Mouse (Mus musculus) hindbrain, embryonic 16.5 days (tissue): ENCODE results near the gene Tbc1d25. TPM values are rescaled to one million over a fixed set of nuclear protein-coding genes. Genes with fewer than 3 reads are reported as not detected.

Experiments
- ATAC-seq: fragments of 200-750 bp; cut with Nextera tagmentation; 2 replicates; pipeline ENCODE4 v1.8.0; 2017; ENCODE audit warnings: moderate TSS enrichment, moderate library complexity
- H3K27ac ChIP-seq: fragments of 300-500 bp; sonication (generic); 2 replicates; pipeline ENCODE4 v1.5.1; 2014; ENCODE audit warnings: low read depth, mild to moderate bottlenecking, control low read depth, low read length, moderate library complexity
- H3K27me3 ChIP-seq: fragments of 300-500 bp; sonication (generic); replicated peaks from 2 replicates; pipeline ENCODE4 v1.6.1; 2014; ENCODE audit warnings: low read length; ENCODE audit not compliant: control insufficient read depth, insufficient read depth
- H3K36me3 ChIP-seq: fragments of 300-500 bp; sonication (generic); 2 replicates; pipeline ENCODE4 v1.6.1; 2014; ENCODE audit warnings: mild to moderate bottlenecking, low read length, moderate library complexity, mixed read lengths; ENCODE audit not compliant: control insufficient read depth, insufficient read depth
- H3K4me1 ChIP-seq: fragments of 300-500 bp; sonication (generic); 2 replicates; pipeline ENCODE4 v1.6.1; 2014; ENCODE audit warnings: low read depth, low read length; ENCODE audit not compliant: control insufficient read depth, insufficient read depth
- H3K4me2 ChIP-seq: fragments of 300-500 bp; sonication (generic); 2 replicates; pipeline ENCODE4 v1.6.1; 2014; ENCODE audit warnings: mild to moderate bottlenecking, low read length, control low read depth, moderate library complexity
- H3K4me3 ChIP-seq: fragments of 300-500 bp; sonication (generic); 2 replicates; pipeline ENCODE4 v1.5.1; 2014; ENCODE audit warnings: mild to moderate bottlenecking, low read length, control low read depth, moderate library complexity
- H3K9ac ChIP-seq: fragments of 300-500 bp; sonication (generic); 2 replicates; pipeline ENCODE4 v1.6.1; 2014; ENCODE audit warnings: low read depth, mild to moderate bottlenecking, control low read depth, low read length, moderate library complexity
- H3K9me3 ChIP-seq: fragments of 300-500 bp; sonication (generic); 2 replicates; pipeline ENCODE4 v1.6.1; 2014; ENCODE audit warnings: mild to moderate bottlenecking, low read length, moderate library complexity; ENCODE audit not compliant: control insufficient read depth
- WGBS: fragments of 180-500 bp; shearing (Covaris S2); extraction: QIAGEN DNeasy Blood & Tissue Kit; methylation state at CpG from one replicate; pipeline ENCODE4 v1.1.7; 2014; 5-methylcytosine and 5-hydroxymethylcytosine counted together
- polyA plus RNA-seq: library from polyadenylated mRNA; unstranded; fragments of >200 nt; fragmentation: Nextera tagmentation; extraction: Ambion mirVana; gene quantifications from 2 replicates; pipeline ENCODE4 v1.2.1, GENCODE M21; 2015

The Tbc1d25 gene
- polyA plus RNA-seq = 23.2 and 23.3 TPM in 2 replicates

- Histone ChIP-seq H3K4me3 (peak within 1 kb of the TSS; percentile 64), H3K9me3 (peaks cover 3% of the 10 kb centered on the region; the same call in 1 of the 2 replicates), H3K9ac (peak within 1 kb of the TSS; percentile 71), H3K4me1 (peaks cover 2% of the 10 kb centered on the region), H3K36me3 (no peaks in the 10 kb centered on the region), H3K27ac (peak within 1 kb of the TSS; percentile 64), H3K4me2 (peak within 1 kb of the TSS; percentile 58), H3K27me3 (no peaks in the 10 kb centered on the region)
- peak; percentile 97 for ATAC-seq
- 18% methylated on average over 46 of the region's 56 CpGs for WGBS
Measured at GRCm38 (mm10) chrX:8175504-8176385, at the start of gene Tbc1d25. Gene Tbc1d25 (minus strand): TSS chrX:8176181.

- no peaks in the 10 kb centered on the region for H3K27me3 ChIP-seq
- no peak for ATAC-seq
- no peak overlapping the region for H3K4me3 ChIP-seq
- no peaks in the 10 kb centered on the region for H3K4me1 ChIP-seq
- no peaks in the 10 kb centered on the region for H3K9me3 ChIP-seq
- no peak overlapping the region for H3K9ac ChIP-seq
- no peaks in the 10 kb centered on the region for H3K36me3 ChIP-seq
- WGBS = 94% methylated on average over 7 of the region's 7 CpGs
- H3K27ac ChIP-seq = no peak overlapping the region
- no peak overlapping the region for H3K4me2 ChIP-seq
Measured at GRCm38 (mm10) chrX:8223473-8223872, 47.5 kb upstream of the Tbc1d25 start.

- 56% methylated on average over 7 of the region's 7 CpGs for WGBS
- H3K36me3 ChIP-seq = no peaks in the 10 kb centered on the region
- no peak overlapping the region for H3K9ac ChIP-seq
- H3K4me1 ChIP-seq = no peaks in the 10 kb centered on the region
- H3K9me3 ChIP-seq = no peaks in the 10 kb centered on the region
- H3K4me2 ChIP-seq = no peak overlapping the region
- H3K4me3 ChIP-seq = no peak overlapping the region
- H3K27ac ChIP-seq = no peak overlapping the region
- ATAC-seq = no peak
- H3K27me3 ChIP-seq = no peaks in the 10 kb centered on the region
Measured at GRCm38 (mm10) chrX:8222678-8223421, 46.9 kb upstream of the Tbc1d25 start.

GRCm38 (mm10) chrX:8222296-8222677 is 46.3 kb upstream of the Tbc1d25 start:
- H3K27me3 ChIP-seq = no peaks in the 10 kb centered on the region
- WGBS = 70% methylated on average over 3 of the region's 3 CpGs
- no peaks in the 10 kb centered on the region for H3K36me3 ChIP-seq
- no peaks in the 10 kb centered on the region for H3K4me1 ChIP-seq
- H3K4me2 ChIP-seq = no peak overlapping the region
- no peak overlapping the region for H3K27ac ChIP-seq
- no peaks in the 10 kb centered on the region for H3K9me3 ChIP-seq
- no peak for ATAC-seq
- no peak overlapping the region for H3K9ac ChIP-seq
- no peak overlapping the region for H3K4me3 ChIP-seq

GRCm38 (mm10) chrX:8219651-8220050 is 43.7 kb upstream of the Tbc1d25 start:
- H3K36me3 ChIP-seq = no peaks in the 10 kb centered on the region
- no peaks in the 10 kb centered on the region for H3K27me3 ChIP-seq
- H3K27ac ChIP-seq = no peak overlapping the region
- no peak overlapping the region for H3K4me2 ChIP-seq
- H3K9me3 ChIP-seq = no peaks in the 10 kb centered on the region
- no peak overlapping the region for H3K4me3 ChIP-seq
- H3K4me1 ChIP-seq = no peaks in the 10 kb centered on the region
- H3K9ac ChIP-seq = no peak overlapping the region
- no peak for ATAC-seq
- 42% methylated on average over 8 of the region's 8 CpGs for WGBS

GRCm38 (mm10) chrX:8218114-8218513 is 42.1 kb upstream of the Tbc1d25 start:
- no peak overlapping the region for H3K4me2 ChIP-seq
- no peak overlapping the region for H3K27ac ChIP-seq
- H3K4me3 ChIP-seq = no peak overlapping the region
- H3K36me3 ChIP-seq = no peaks in the 10 kb centered on the region
- no peaks in the 10 kb centered on the region for H3K27me3 ChIP-seq
- no peaks in the 10 kb centered on the region for H3K9me3 ChIP-seq
- no peaks in the 10 kb centered on the region for H3K4me1 ChIP-seq
- 93% methylated on average over 2 of the region's 2 CpGs for WGBS
- no peak for ATAC-seq
- no peak overlapping the region for H3K9ac ChIP-seq

- H3K9me3 ChIP-seq = no peaks in the 10 kb centered on the region
- H3K4me2 ChIP-seq = no peak overlapping the region
- H3K36me3 ChIP-seq = no peaks in the 10 kb centered on the region
- no peak overlapping the region for H3K9ac ChIP-seq
- 49% methylated on average over 6 of the region's 6 CpGs for WGBS
- H3K27ac ChIP-seq = no peak overlapping the region
- H3K27me3 ChIP-seq = no peaks in the 10 kb centered on the region
- no peak overlapping the region for H3K4me3 ChIP-seq
- no peak for ATAC-seq
- no peaks in the 10 kb centered on the region for H3K4me1 ChIP-seq
Measured at GRCm38 (mm10) chrX:8217383-8217782, 41.4 kb upstream of the Tbc1d25 start.

- Histone ChIP-seq H3K27ac (no peak overlapping the region), H3K4me3 (no peak overlapping the region), H3K36me3 (no peaks in the 10 kb centered on the region), H3K27me3 (no peaks in the 10 kb centered on the region), H3K9ac (no peak overlapping the region), H3K9me3 (no peaks in the 10 kb centered on the region), H3K4me1 (no peaks in the 10 kb centered on the region), H3K4me2 (no peak overlapping the region)
- no peak for ATAC-seq
- 82% methylated on average over 7 of the region's 7 CpGs for WGBS
Measured at GRCm38 (mm10) chrX:8211490-8212207, 35.7 kb upstream of the Tbc1d25 start.

GRCm38 (mm10) chrX:8209720-8210119 is 33.7 kb upstream of the Tbc1d25 start:
- no peaks in the 10 kb centered on the region for H3K27me3 ChIP-seq
- no peaks in the 10 kb centered on the region for H3K9me3 ChIP-seq
- H3K4me3 ChIP-seq = no peak overlapping the region
- H3K27ac ChIP-seq = no peak overlapping the region
- no peaks in the 10 kb centered on the region for H3K36me3 ChIP-seq
- ATAC-seq = no peak
- H3K9ac ChIP-seq = no peak overlapping the region
- H3K4me1 ChIP-seq = no peaks in the 10 kb centered on the region
- no peak overlapping the region for H3K4me2 ChIP-seq
- WGBS = 76% methylated on average over 2 of the region's 2 CpGs
